Mouse (Mus musculus): Measurements from ENCODE around the gene Zfand3.
A peak's percentile ranks its signal among the peaks of the same experiment; 100 is the strongest.

Zfand3 gene

DNA sequence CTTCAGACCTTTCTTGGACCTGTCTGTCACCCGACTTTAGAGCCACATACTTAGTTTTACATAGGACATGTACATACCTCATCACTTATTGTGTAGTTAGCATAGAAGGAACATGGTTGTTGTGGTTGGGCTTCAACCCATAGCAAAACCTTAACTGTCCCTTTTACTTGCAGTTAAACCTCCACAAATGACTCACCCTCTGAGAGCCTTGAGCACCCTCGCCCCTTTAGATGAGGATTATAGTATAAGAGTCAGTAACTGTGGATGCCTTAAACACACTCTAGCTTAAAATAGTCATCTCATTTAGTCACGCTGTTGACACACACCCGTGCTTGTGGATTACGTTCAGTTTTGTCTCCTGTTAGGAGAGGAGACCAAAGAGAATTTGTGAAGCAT is 47.8 kb downstream of the Zfand3 start:
- no peak for DNase-seq (ENCODE audit: low read depth)

DNA sequence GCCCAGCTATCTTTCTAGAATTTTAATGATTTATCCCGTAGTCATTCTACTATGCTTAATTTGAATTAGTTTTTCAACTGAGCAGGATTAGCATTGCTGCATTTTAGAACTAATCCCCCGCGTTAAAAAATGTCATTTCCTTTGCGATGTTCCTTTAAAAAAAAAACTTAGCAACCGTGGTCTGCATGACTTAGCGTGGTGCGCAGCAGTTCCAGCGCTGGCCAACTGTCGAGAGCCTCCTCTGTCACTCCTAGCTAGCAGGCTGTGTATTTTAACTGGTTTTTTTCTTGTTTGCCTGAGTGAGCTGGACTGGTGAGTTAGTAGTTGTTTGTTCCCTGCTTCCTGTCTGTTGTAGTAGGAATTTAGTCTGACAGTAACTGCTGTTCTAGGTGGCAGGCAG is 48.9 kb downstream of the Zfand3 start:
- no peak for DNase-seq (ENCODE audit: low read depth)

- DNase-seq (ENCODE audit: low read depth) = no peak
Measured at GRCm38 (mm10) chr17:30053871-30054270, 49.3 kb downstream of the Zfand3 start.

GRCm38 (mm10) chr17:30056226-30056625 is 51.7 kb downstream of the Zfand3 start:
- no peak for DNase-seq (ENCODE audit: low read depth)

DNA sequence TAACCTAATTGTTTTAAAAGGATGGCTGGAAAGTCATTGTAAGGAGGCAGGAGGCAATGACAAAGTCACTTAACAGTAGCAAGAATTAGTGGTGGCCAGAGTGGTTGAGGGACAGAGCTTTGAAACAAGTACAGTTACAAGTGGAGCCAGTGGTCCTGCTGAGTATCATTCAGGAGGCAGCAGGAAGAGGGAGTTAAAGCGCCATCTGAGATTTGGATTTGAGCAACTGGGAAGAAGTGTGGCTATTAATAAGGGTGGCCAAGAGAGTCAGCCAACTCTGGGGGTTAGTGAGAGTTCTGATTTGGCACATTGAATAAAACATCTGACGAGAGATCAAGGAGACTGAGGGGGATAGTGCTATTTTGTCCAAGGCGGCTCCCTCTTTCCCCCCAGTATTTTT is 54.1 kb downstream of the Zfand3 start:
- no peak for DNase-seq (ENCODE audit: low read depth)

DNA sequence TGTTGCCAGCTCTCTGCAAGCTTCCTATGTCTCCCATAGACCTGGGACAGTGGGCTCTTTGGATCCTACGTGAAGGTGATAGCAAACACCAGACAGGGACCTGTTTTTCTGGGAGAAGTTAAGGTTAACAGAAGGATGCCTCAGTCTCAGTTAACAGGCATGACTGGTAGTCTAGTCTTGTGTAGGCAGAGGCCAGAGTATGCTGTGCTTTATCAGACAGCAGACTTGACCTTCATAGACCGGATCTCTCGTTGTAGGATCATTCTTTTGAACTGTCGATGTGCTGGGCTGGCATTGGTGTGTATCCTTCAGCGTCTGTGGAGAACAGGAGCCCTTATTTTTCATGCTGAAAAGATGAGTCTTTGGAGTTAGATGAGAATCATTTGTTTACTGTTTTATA is 54.5 kb downstream of the Zfand3 start:
- no peak for DNase-seq (ENCODE audit: low read depth)

DNA sequence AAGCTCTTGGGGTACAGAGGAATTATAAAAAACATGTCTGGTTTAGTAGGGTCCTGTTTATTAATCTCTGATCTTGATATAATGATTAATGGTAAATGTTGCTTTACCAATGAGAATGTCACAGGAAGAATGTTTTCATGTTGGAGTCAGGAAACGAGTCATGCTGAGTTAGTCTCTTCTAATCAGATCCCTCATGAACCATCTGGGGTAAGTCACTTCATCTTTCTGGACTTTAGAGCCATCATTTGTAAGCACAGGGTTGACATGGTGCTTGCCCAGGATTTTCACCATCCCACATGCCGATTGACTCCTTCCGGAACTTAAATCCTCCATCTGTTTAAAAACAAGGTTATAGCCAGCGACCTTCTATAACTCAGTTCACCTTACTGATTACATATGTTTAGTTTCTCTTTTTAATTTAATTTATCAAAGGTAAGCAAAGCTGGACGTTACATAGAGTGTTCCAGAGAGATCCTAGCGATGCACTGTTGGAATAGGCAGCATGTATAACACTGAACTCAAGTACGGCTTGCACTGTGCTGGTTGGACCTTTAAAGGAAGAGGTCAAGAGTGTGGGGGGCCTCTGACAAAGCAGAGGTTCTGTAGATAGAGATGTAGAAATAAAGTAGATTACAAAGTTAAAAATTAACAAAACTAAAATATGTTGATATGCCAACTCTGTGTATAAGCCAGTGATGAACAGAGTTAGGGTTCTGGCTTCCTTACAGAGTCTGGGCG is 56.7 kb downstream of the Zfand3 start:
- DNase-seq (ENCODE audit: low read depth) = no peak

DNA sequence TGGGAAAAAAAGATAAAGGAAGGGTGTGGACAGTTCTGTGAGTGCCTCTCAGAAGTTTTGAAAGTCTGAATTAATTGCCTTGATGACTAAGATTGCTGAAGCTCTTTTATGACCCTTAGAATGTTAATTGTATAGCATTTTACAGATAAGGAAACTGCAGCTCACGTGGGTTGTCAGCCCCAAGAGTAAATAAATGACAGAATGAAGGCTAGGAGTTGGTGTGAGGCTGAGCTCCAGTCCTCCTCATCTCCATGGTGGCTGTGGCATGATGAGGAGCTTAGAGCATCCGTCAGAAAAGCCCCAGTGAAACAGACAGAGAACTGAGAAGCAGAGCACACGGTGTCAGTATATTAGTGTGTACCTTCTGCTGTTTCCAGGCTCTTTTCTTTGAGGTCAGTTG is 59.3 kb downstream of the Zfand3 start:
- DNase-seq (ENCODE audit: low read depth) = peak; percentile 21

- no peak for DNase-seq (ENCODE audit: low read depth)
Measured at GRCm38 (mm10) chr17:30064746-30065145, 60.2 kb downstream of the Zfand3 start.

- DNase-seq (ENCODE audit: low read depth) = no peak
Measured at GRCm38 (mm10) chr17:30069776-30070175, 65.2 kb downstream of the Zfand3 start.

DNA sequence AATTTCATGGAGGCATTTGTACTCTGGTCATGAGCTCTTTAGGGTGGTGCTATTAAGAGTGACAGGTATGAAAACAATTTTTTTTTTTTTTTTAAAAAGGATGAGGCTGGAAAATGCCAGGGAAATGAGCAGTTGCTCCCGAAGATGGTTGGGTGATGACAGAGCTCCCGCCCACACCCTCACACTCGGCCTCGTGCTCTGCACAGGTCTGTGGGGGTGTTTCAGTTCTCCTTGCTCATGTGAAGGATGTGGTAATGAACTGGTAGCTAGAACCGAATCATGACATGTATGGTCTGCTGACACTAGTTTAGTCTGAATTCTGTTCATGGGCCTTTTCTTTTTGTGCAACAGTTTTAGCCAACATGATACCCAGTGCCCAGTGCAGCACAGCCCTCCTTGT is 66.1 kb downstream of the Zfand3 start:
- no peak for DNase-seq (ENCODE audit: low read depth)

- no peak for DNase-seq (ENCODE audit: low read depth)
Measured at GRCm38 (mm10) chr17:30072613-30073012, 68.1 kb downstream of the Zfand3 start.

- DNase-seq (ENCODE audit: low read depth) = no peak
Measured at GRCm38 (mm10) chr17:30075896-30076295, 71.4 kb downstream of the Zfand3 start.

DNA sequence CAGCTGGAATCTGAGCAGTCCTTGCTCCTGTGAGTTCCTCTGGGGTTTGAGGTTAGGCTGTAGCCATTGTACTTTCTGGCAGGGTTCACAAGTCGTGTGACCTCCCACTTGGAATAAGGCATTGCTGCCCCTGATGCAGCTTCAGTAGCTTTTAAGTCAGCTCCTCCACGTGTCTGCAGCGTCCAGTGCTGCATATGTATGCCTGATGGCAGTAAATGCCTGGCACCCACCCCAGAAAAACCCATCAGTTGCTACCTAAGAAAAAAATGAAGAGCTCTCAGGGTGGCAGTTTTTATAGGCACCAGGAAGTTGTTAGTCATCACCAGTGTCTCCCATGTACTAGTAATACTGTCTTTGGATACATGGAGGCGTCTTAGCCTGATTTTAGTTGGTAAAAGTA is 79.5 kb downstream of the Zfand3 start:
- no peak for DNase-seq (ENCODE audit: low read depth)

DNA sequence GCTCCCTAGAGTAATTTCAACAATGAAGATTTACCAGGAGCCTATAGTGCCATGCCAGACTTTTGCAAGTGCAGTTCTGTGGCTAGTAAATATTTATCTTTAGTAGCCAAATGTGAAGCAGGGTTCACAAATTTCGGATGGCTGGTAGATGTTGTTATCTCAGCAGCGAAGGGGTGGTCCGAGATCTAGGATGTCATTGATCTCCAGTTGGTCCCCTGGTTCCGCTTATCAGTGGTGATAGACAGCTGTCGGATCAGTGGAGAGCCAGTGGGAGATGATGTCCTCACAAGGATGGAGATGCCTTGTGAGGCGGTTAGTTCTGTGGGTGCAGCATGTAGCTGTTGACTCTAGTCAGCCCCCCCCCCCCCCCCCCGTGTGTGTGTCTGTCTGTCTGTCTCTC is 82.2 kb downstream of the Zfand3 start:
- DNase-seq (ENCODE audit: low read depth) = no peak

GRCm38 (mm10) chr17:30088431-30088830 is 83.9 kb downstream of the Zfand3 start:
- no peak for DNase-seq (ENCODE audit: low read depth)

DNA sequence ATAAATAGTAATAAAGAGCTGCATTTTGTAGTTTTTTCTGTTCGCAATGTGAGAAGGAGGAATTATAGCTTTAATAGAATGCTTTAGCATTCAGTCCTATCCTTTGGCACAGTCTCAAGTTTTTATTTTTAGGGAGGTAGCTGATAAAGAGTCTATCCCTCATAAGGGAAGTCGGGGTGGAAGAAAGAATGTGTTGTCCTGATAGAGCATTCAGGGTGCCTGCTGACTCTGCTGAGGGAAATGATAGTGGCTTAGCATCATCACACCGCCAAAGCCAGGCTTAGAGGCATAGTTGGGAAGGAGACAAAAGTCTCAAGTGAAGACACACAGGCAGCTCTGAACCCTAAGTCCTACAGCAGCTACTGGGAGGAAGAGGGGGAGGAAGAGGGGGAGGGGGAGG is 85.9 kb downstream of the Zfand3 start:
- DNase-seq (ENCODE audit: low read depth) = peak; percentile 23

DNA sequence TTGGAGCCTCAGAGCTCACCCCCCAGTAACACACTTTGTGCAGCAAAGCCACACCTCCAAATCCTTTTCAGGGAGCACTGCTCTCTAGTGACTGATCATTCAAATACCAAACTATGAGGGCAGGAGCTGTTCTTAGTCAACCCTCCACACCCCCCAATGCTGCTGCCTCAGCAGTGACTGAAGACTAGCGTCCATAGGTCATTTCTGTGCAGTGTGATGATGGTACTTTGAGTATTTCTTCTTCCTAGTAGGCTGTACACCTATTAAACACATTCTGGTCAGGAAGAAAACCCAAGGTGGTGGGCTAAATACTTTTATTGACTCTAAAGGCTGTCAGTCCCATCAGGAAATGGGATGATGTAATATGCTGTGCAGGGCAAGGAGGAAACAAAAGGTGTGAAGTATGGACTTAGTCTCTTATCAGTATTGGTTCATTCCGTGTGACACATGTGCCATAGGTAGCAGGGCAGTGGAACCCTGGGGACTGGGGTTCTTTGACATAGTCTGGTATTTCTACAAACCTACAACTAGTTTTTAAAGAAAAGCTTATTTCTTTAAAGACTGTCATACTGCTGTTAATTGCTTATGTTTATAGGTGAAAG is 88.7 kb downstream of the Zfand3 start:
- DNase-seq (ENCODE audit: low read depth) = no peak

DNA sequence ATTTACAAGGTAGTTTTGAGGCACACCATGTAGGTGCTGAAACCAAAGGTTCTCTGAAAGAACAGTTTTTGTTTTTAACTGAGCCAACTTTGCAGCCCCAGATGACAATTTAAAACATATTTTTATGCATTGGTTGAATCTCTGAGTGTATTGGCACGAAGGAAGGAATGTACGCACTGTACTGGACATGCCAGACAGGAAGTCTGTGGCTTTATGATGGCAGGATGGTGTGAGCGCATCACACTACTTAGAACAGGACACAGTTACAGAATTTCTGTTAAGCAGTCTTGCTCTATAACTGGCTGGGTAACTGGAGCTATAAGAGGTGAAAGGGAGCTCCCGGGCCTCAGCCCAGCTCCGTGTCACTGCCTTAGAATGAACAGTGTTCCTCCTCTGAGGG is 92.6 kb downstream of the Zfand3 start:
- DNase-seq (ENCODE audit: low read depth) = no peak

GRCm38 (mm10) chr17:30097677-30098076 is 93.1 kb downstream of the Zfand3 start:
- no peak for DNase-seq (ENCODE audit: low read depth)

- DNase-seq (ENCODE audit: low read depth) = no peak
Measured at GRCm38 (mm10) chr17:30099670-30100069, 95.1 kb downstream of the Zfand3 start.

DNA sequence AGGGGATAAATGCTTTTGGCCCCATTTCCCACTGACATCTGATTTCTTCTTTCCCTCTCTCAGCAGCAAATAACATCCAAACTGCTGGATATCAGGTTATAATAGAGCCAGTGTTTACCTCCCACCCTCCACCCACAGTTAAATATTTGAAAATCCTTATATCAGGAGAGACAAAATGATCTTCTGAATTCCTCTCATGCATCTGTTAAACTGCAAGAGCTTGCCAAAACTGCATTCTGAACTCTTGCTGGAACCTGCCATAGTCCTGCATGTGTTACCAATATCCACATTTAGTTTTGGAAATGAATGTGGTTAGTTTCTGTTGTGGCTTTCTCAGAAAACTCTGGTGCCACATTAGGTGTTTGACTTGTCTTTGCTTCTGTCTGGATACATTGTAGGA is 97.3 kb downstream of the Zfand3 start:
- no peak for DNase-seq (ENCODE audit: low read depth)

- DNase-seq (ENCODE audit: low read depth) = no peak
Measured at GRCm38 (mm10) chr17:30103005-30103404, 98.5 kb downstream of the Zfand3 start.

- no peak for DNase-seq (ENCODE audit: low read depth)
Measured at GRCm38 (mm10) chr17:30103641-30104165, 99.2 kb downstream of the Zfand3 start.

Measured in c-Kit-positive CD71-positive TER-119-negative erythroid progenitor cells, embryonic 14.5 days (primary cell).